Mouse (Mus musculus) heart, postnatal 0 days (tissue): Measurements from ENCODE around the gene 1700030K09Rik.

Experiments used
- CTCF ChIP-seq: IDR thresholded peaks from 2 replicates; pipeline ENCODE4 v1.5.1; 2016; ENCODE audit warnings: antibody characterized with exemption, control low read depth, low read depth
- EP300 ChIP-seq: IDR thresholded peaks from 2 replicates; pipeline ENCODE4 v1.6.1; 2016; ENCODE audit warnings: antibody characterized with exemption, low read depth

DNA sequence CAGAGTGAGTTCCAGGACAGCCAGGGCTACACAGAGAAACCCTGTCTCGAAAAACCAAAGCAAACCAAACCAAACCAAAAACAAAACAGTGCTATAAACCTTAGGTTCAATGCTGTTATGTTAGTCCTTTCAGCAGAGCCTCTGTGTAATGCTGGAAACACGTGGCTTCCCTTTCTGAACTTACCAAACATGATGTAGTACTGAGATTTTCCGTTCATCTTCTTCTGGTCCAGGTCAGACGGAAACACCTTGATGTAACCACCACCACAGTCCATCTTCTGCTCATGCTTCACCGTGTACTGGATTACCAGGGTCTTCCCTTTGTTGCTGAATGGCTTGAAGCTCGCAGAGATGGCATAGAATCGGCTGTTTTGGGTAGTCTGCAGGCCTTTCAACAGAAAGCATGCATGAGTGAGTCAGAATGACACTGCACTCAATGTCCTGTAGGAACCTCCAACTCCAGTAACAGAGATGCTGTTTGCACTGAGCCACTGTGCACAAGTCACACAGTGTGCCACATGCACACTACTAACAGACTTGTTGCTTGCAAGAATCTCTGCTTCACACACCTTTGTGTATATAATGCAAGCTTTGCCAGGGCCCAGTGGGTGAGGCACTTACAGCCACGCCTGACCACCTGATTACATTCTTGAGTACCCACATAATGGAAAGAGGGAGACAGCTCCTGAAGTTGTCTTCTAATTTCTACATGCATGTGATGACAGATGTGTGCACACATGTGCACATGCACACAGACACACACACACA lies 5.2 kb upstream of the 1700030K09Rik start:
- TF ChIP-seq CTCF (no peak), EP300 (no peak)
